Mouse (Mus musculus) limb, embryonic 12.5 days (tissue): ENCODE measurements at regions not wholly inside any gene's neighbourhood (a gene's known extent, or its start where the extent isn't known, plus 50 kb on each side); places are given as distances from the start of the nearest gene placed in this dataset.

Source experiments
- ATAC-seq: fragments of 200-750 bp; cut with Nextera tagmentation; 2 replicates; pipeline ENCODE4 v1.8.0; 2017; ENCODE audit warnings: low read depth, moderate TSS enrichment; ENCODE audit not compliant: insufficient number of reproducible peaks, insufficient read depth, low FRiP score, low TSS enrichment
- H3K27ac ChIP-seq: fragments of 300-500 bp; sonication (generic); 2 replicates; pipeline ENCODE4 v1.5.1; 2016; ENCODE audit warnings: mild to moderate bottlenecking, moderate library complexity
- H3K27me3 ChIP-seq: fragments of 300-500 bp; sonication (generic); 2 replicates; pipeline ENCODE4 v1.6.1; 2016; ENCODE audit warnings: mild to moderate bottlenecking, moderate library complexity
- H3K36me3 ChIP-seq: fragments of 300-500 bp; sonication (generic); 2 replicates; pipeline ENCODE4 v1.6.1; 2016; ENCODE audit warnings: mild to moderate bottlenecking, moderate library complexity
- H3K4me1 ChIP-seq: fragments of 300-500 bp; sonication (generic); replicated peaks from 2 replicates; pipeline ENCODE4 v1.6.1; 2016
- H3K4me2 ChIP-seq: fragments of 300-500 bp; sonication (generic); 2 replicates; pipeline ENCODE4 v1.6.1; 2016; ENCODE audit warnings: mild to moderate bottlenecking, moderate library complexity
- H3K4me3 ChIP-seq: fragments of 300-500 bp; sonication (generic); replicated peaks from 2 replicates; pipeline ENCODE4 v1.5.1; 2016; ENCODE audit warnings: mild to moderate bottlenecking
- H3K9ac ChIP-seq: fragments of 300-500 bp; sonication (generic); replicated peaks from 2 replicates; pipeline ENCODE4 v1.6.1; 2016; ENCODE audit warnings: mild to moderate bottlenecking, moderate library complexity
- H3K9me3 ChIP-seq: fragments of 300-500 bp; sonication (generic); 2 replicates; pipeline ENCODE4 v1.6.1; 2016; ENCODE audit warnings: mild to moderate bottlenecking, moderate library complexity
- WGBS: fragments of 180-500 bp; shearing (Covaris S2); methylation state at CpG from one replicate; pipeline ENCODE4 v1.1.7; 2016; 5-methylcytosine and 5-hydroxymethylcytosine counted together

DNA sequence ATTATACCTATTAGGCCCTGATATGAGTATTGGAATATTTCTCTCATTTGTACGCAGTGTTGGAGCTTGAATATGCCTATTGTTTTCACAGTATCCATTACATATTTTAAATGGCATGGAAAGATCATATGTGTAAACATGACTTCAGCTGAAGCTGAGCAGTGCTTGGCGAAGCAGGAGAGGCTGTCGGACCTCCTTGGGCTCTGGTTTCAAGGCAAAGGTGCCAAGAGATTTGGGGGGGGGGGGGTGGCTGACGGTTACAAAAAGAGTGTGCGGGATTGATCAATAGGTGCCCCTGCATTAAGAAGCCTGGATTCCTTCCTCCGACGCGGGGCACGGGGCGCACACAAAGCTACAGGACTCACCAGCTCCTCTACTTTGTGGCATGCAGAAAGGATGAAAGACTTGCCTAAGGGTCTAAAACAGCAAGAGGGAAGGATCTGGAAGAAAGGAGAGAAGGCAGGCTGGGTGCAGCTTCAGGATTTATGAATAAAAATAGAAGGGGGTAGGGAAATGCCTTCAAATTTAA lies 2381.9 kb upstream of the Gm7489 start:
- peak overlapping the region; percentile 87 for H3K27ac ChIP-seq
- H3K27me3 ChIP-seq: no peaks in the 10 kb centered on the region
- H3K4me3 ChIP-seq: no peak overlapping the region
- H3K36me3 ChIP-seq: no peaks in the 10 kb centered on the region
- no peaks in the 10 kb centered on the region for H3K9me3 ChIP-seq
- ATAC-seq: no peak
- WGBS: 21% methylated on average over 10 of the region's 10 CpGs
- H3K4me1 ChIP-seq: peaks cover 36% of the 10 kb centered on the region
- H3K4me2 ChIP-seq: peak overlapping the region; percentile 41
- H3K9ac ChIP-seq: no peak overlapping the region

- no peaks in the 10 kb centered on the region for H3K9me3 ChIP-seq
- no peak overlapping the region for H3K4me3 ChIP-seq
- peaks cover 36% of the 10 kb centered on the region for H3K4me1 ChIP-seq
- peak overlapping the region; percentile 41 for H3K4me2 ChIP-seq
- H3K27ac ChIP-seq: peak overlapping the region; percentile 87
- no peaks in the 10 kb centered on the region for H3K36me3 ChIP-seq
- H3K27me3 ChIP-seq: no peaks in the 10 kb centered on the region
- peak; percentile 49; the same call in 1 of the 2 replicates for ATAC-seq
- H3K9ac ChIP-seq: no peak overlapping the region
- WGBS: 6% methylated on average over 8 of the region's 8 CpGs
These were observed 2381.4 kb upstream of the Gm7489 start for GRCm38 (mm10) chr15:51503341-51503740.

DNA sequence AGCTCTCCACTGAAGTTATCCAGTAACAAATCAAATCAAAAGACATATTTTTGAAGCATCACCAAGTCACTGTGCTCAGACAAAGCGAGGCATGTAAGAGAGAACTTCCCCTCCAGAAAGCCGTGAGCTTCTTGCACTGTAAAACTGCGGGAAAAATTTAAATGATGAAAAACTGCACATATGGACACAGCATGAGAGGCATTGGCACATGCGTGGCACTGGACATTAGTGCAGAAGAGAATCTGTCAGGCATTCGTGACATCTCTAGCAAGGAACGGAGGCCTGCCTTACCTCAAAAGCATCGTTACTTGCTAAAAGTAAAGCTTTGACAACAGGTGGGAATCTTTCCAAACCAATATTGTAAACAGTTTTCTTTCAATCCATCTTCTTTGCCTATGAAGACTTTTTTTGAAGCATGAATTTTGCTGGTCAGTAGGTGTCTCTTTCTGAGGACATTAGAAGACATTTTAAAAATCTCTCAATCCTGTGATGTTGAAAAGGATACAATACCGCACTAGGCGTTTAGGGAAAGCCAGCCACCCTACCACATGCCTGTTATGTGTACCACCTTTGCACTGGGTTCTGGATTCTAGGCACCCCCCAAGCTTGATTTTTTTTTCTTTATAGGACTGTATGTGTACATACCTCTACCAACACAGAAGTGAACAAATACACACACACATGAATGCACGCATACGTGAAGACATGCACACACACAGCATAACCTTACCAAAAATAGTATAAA lies 2380.5 kb upstream of the Gm7489 start:
- ATAC-seq: no peak

GRCm38 (mm10) chr15:51504789-51505188 lies 2379.9 kb upstream of the Gm7489 start:
- Histone ChIP-seq H3K27me3 (no peaks in the 10 kb centered on the region), H3K9me3 (no peaks in the 10 kb centered on the region), H3K27ac (peak overlapping the region; percentile 70), H3K4me2 (no peak overlapping the region), H3K36me3 (no peaks in the 10 kb centered on the region), H3K4me3 (no peak overlapping the region), H3K4me1 (peaks cover 36% of the 10 kb centered on the region), H3K9ac (no peak overlapping the region)
- 47% methylated on average over 5 of the region's 5 CpGs for WGBS
- peak; percentile 41; the same call in 1 of the 2 replicates for ATAC-seq

More for the DNA sequence above, 2380.5 kb upstream of the Gm7489 start:
- no peak overlapping the region for H3K9ac ChIP-seq
- peaks cover 36% of the 10 kb centered on the region for H3K4me1 ChIP-seq
- H3K9me3 ChIP-seq: no peaks in the 10 kb centered on the region
- no peaks in the 10 kb centered on the region for H3K27me3 ChIP-seq
- peak overlapping the region; percentile 76 for H3K27ac ChIP-seq
- H3K4me2 ChIP-seq: peak overlapping the region; percentile 24; the same call in 1 of the 2 replicates
- no peaks in the 10 kb centered on the region for H3K36me3 ChIP-seq
- H3K4me3 ChIP-seq: no peak overlapping the region
- 37% methylated on average over 11 of the region's 11 CpGs for WGBS

DNA sequence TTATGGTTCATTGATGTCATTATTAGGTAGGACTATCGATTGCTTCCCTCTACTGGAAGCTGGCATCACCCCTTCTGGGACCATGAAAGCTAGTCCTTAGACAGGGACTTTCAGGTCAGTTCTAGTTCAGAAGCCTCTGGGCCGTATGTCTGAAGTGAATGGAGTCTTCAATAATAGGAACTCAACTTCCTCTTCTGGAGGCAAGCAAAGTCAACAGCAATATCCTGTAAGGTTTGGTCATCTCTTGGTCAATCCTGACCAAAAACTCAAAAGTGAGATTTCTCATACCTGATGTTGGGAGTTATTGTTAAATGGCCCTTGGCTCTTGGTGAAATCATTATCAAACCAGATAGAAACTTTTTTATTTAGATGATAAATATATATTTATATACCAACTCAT lies 2377.6 kb upstream of the Gm7489 start:
- 90% methylated on average over 2 of the region's 2 CpGs for WGBS
- ATAC-seq: no peak
- Histone ChIP-seq H3K4me1 (peaks cover 40% of the 10 kb centered on the region), H3K36me3 (no peaks in the 10 kb centered on the region), H3K9ac (no peak overlapping the region), H3K27me3 (no peaks in the 10 kb centered on the region), H3K27ac (no peak overlapping the region), H3K4me3 (no peak overlapping the region), H3K4me2 (no peak overlapping the region), H3K9me3 (no peaks in the 10 kb centered on the region)

GRCm38 (mm10) chr15:51511319-51511718 lies 2373.4 kb upstream of the Gm7489 start:
- Histone ChIP-seq H3K4me2 (no peak overlapping the region), H3K9me3 (no peaks in the 10 kb centered on the region), H3K4me3 (no peak overlapping the region), H3K36me3 (no peaks in the 10 kb centered on the region), H3K4me1 (peaks cover 11% of the 10 kb centered on the region), H3K27ac (peak overlapping the region; percentile 69; the same call in 1 of the 2 replicates), H3K9ac (no peak overlapping the region), H3K27me3 (no peaks in the 10 kb centered on the region)
- WGBS: 19% methylated on average over 5 of the region's 5 CpGs
- ATAC-seq: no peak

GRCm38 (mm10) chr15:51536317-51536716 lies 2348.4 kb upstream of the Gm7489 start:
- Histone ChIP-seq H3K4me2 (no peak overlapping the region), H3K9ac (no peak overlapping the region), H3K27ac (no peak overlapping the region), H3K4me3 (no peak overlapping the region), H3K4me1 (no peaks in the 10 kb centered on the region), H3K27me3 (no peaks in the 10 kb centered on the region), H3K36me3 (no peaks in the 10 kb centered on the region), H3K9me3 (no peaks in the 10 kb centered on the region)
- ATAC-seq: no peak
- WGBS: 50% methylated on average over 5 of the region's 5 CpGs

GRCm38 (mm10) chr15:51551216-51551775 lies 2333.4 kb upstream of the Gm7489 start:
- Histone ChIP-seq H3K9ac (no peak overlapping the region), H3K27ac (no peak overlapping the region), H3K9me3 (no peaks in the 10 kb centered on the region), H3K4me3 (no peak overlapping the region), H3K4me1 (no peaks in the 10 kb centered on the region), H3K27me3 (no peaks in the 10 kb centered on the region), H3K36me3 (no peaks in the 10 kb centered on the region), H3K4me2 (no peak overlapping the region)
- 86% methylated on average over 4 of the region's 4 CpGs for WGBS
- ATAC-seq: no peak

- H3K9me3 ChIP-seq: no peaks in the 10 kb centered on the region
- no peak overlapping the region for H3K9ac ChIP-seq
- H3K4me1 ChIP-seq: no peaks in the 10 kb centered on the region
- H3K27me3 ChIP-seq: no peaks in the 10 kb centered on the region
- no peak overlapping the region for H3K27ac ChIP-seq
- H3K36me3 ChIP-seq: no peaks in the 10 kb centered on the region
- H3K4me3 ChIP-seq: no peak overlapping the region
- H3K4me2 ChIP-seq: no peak overlapping the region
- no peak for ATAC-seq
These were observed 2326.5 kb upstream of the Gm7489 start for GRCm38 (mm10) chr15:51558215-51558614.

GRCm38 (mm10) chr15:51565543-51565942 lies 2319.2 kb upstream of the Gm7489 start:
- no peak overlapping the region for H3K4me2 ChIP-seq
- no peak for ATAC-seq
- H3K4me1 ChIP-seq: no peaks in the 10 kb centered on the region
- H3K4me3 ChIP-seq: no peak overlapping the region
- H3K27me3 ChIP-seq: no peaks in the 10 kb centered on the region
- 74% methylated on average over 3 of the region's 3 CpGs for WGBS
- H3K36me3 ChIP-seq: no peaks in the 10 kb centered on the region
- H3K9me3 ChIP-seq: no peaks in the 10 kb centered on the region
- H3K27ac ChIP-seq: no peak overlapping the region
- H3K9ac ChIP-seq: no peak overlapping the region

- H3K4me3 ChIP-seq: no peak overlapping the region
- H3K9me3 ChIP-seq: no peaks in the 10 kb centered on the region
- no peak overlapping the region for H3K27ac ChIP-seq
- no peak for ATAC-seq
- WGBS: 87% methylated on average over 1 of the region's 1 CpGs
- no peak overlapping the region for H3K9ac ChIP-seq
- no peaks in the 10 kb centered on the region for H3K27me3 ChIP-seq
- no peak overlapping the region for H3K4me2 ChIP-seq
- H3K4me1 ChIP-seq: no peaks in the 10 kb centered on the region
- H3K36me3 ChIP-seq: no peaks in the 10 kb centered on the region
These were observed 2314.1 kb upstream of the Gm7489 start for GRCm38 (mm10) chr15:51570631-51571030.
